Mouse (Mus musculus): ENCODE results near the gene Bpifa3. TPM values are rescaled to one million over a fixed set of nuclear protein-coding genes. Genes with fewer than 3 reads are reported as not detected.

Bpifa3 gene
- total and polyA plus RNA-seq, 3 experiments = not detected

GRCm38 (mm10) chr2:154117381-154117780, 12.8 kb upstream of the Bpifa3 start:
- in situ Hi-C loops (cut with MboI; ENCODE audit: low pct_ligation_motif_present, low pct_unique_long_range_greater_than_20kb, low sequenced_read_pairs) = no loop called here
- Histone ChIP-seq H3K36me3 (replicated peaks in 1 of 2; ENCODE audit: control insufficient read depth in 1 of 2, insufficient read depth in 1 of 2, low read length in 1 of 2) (no peaks in the 10 kb centered on the region), H3K9ac (ENCODE audit: insufficient read depth, low read depth) (no peak overlapping the region), H3K4me2 (ENCODE audit: insufficient read depth, low read depth, poor library complexity, severe bottlenecking) (no peak overlapping the region), H3K27me3 (replicated peaks) (peaks cover 71% of the 10 kb centered on the region), H3K79me2 (replicated peaks; ENCODE audit: control insufficient read depth, extremely low read depth, insufficient read depth, poor library complexity, severe bottlenecking) (no peaks in the 10 kb centered on the region), H3K4me3 (replicated peaks in 1 of 3; ENCODE audit: low read depth in 2 of 3, low read length in 2 of 3, poor library complexity in 1 of 3) (no peak overlapping the region), H3K27ac (ENCODE audit: insufficient read depth, low read depth) (no peak overlapping the region), H3K9me3 (replicated peaks; ENCODE audit: low read length) (no peaks in the 10 kb centered on the region), H3K4me1 (ENCODE audit: control insufficient read depth in 1 of 2, insufficient read depth in 2 of 2) (no peaks in the 10 kb centered on the region)
- TF ChIP-seq MAX (IDR thresholded peaks at IDR 0.05; ENCODE audit: low read length) (no peak), POLR2A (IDR thresholded peaks at IDR 0.05; ENCODE audit: low read depth, low read length) (no peak), MXI1 (IDR thresholded peaks at IDR 0.05; ENCODE audit: low read depth, low read length) (no peak), SIN3A (IDR thresholded peaks at IDR 0.05; ENCODE audit: low read length) (no peak), E2F4 (IDR thresholded peaks at IDR 0.05; ENCODE audit: insufficient replicate concordance, low read depth, low read length) (no peak)
- dilution Hi-C loops (cut with MboI; ENCODE audit: extremely low pct_ligation_motif_present, extremely low pct_unique_long_range_greater_than_20kb, low sequenced_read_pairs) = no loop called here
- DNase-seq (ENCODE audit: extremely low read depth) = no peak

- Histone ChIP-seq H3K79me2 (replicated peaks; ENCODE audit: control insufficient read depth, extremely low read depth, insufficient read depth, poor library complexity, severe bottlenecking) (no peaks in the 10 kb centered on the region), H3K4me1 (ENCODE audit: control insufficient read depth in 1 of 2, insufficient read depth in 2 of 2) (no peaks in the 10 kb centered on the region), H3K9me3 (replicated peaks; ENCODE audit: low read length) (no peaks in the 10 kb centered on the region), H3K27ac (ENCODE audit: insufficient read depth, low read depth) (no peak within 1 kb of the TSS), H3K36me3 (replicated peaks in 1 of 2; ENCODE audit: control insufficient read depth in 1 of 2, insufficient read depth in 1 of 2, low read length in 1 of 2) (no peaks in the 10 kb centered on the region), H3K4me2 (ENCODE audit: insufficient read depth, low read depth, poor library complexity, severe bottlenecking) (no peak within 1 kb of the TSS), H3K4me3 (replicated peaks in 1 of 3; ENCODE audit: low read depth in 2 of 3, low read length in 2 of 3, poor library complexity in 1 of 3) (no peak within 1 kb of the TSS), H3K9ac (ENCODE audit: insufficient read depth, low read depth) (no peak within 1 kb of the TSS), H3K27me3 (replicated peaks) (peaks cover 96% of the 10 kb centered on the region)
- dilution Hi-C loops (cut with MboI; ENCODE audit: extremely low pct_ligation_motif_present, extremely low pct_unique_long_range_greater_than_20kb, low sequenced_read_pairs) (no loop called here), in situ Hi-C loops (cut with MboI; ENCODE audit: low pct_ligation_motif_present, low pct_unique_long_range_greater_than_20kb, low sequenced_read_pairs) (no loop called here)
- TF ChIP-seq ZKSCAN1 (IDR thresholded peaks at IDR 0.05; ENCODE audit: borderline replicate concordance, low read depth, low read length) (no peak), MYC (IDR thresholded peaks at IDR 0.05; ENCODE audit: low read depth, low read length) (no peak), TCF12 (IDR thresholded peaks at IDR 0.05; ENCODE audit: low read depth, low read length) (no peak), ELF1 (IDR thresholded peaks at IDR 0.05; ENCODE audit: low read depth, low read length) (no peak)
- no peak for DNase-seq (ENCODE audit: extremely low read depth)
Measured at GRCm38 (mm10) chr2:154142580-154142979, 12.4 kb downstream of the Bpifa3 start, which contains the start of gene Bpifa1. Bpifa1 (plus strand) TSS chr2:154142880.

- dilution Hi-C loops (cut with MboI; ENCODE audit: extremely low pct_ligation_motif_present, extremely low pct_unique_long_range_greater_than_20kb, low sequenced_read_pairs) = no loop called here
Measured at GRCm38 (mm10) chr2:154143735-154144134, 13.6 kb downstream of the Bpifa3 start.

More at GRCm38 (mm10) chr2:154143735-154144134, 13.6 kb downstream of the Bpifa3 start:
- Histone ChIP-seq H3K36me3 (replicated peaks in 1 of 2; ENCODE audit: control insufficient read depth in 1 of 2, insufficient read depth in 1 of 2, low read length in 1 of 2) (no peaks in the 10 kb centered on the region), H3K4me2 (ENCODE audit: insufficient read depth, low read depth, poor library complexity, severe bottlenecking) (no peak overlapping the region), H3K4me3 (replicated peaks in 1 of 3; ENCODE audit: low read depth in 2 of 3, low read length in 2 of 3, poor library complexity in 1 of 3) (no peak overlapping the region), H3K9ac (ENCODE audit: insufficient read depth, low read depth) (no peak overlapping the region), H3K9me3 (replicated peaks; ENCODE audit: low read length) (no peaks in the 10 kb centered on the region), H3K4me1 (ENCODE audit: control insufficient read depth in 1 of 2, insufficient read depth in 2 of 2) (no peaks in the 10 kb centered on the region), H3K27me3 (replicated peaks) (peaks cover 96% of the 10 kb centered on the region), H3K27ac (ENCODE audit: insufficient read depth, low read depth) (no peak overlapping the region), H3K79me2 (replicated peaks; ENCODE audit: control insufficient read depth, extremely low read depth, insufficient read depth, poor library complexity, severe bottlenecking) (no peaks in the 10 kb centered on the region)
- TF ChIP-seq POLR2A (IDR thresholded peaks at IDR 0.05; ENCODE audit: low read depth, low read length) (no peak), ZKSCAN1 (IDR thresholded peaks at IDR 0.05; ENCODE audit: borderline replicate concordance, low read depth, low read length) (no peak), ELF1 (IDR thresholded peaks at IDR 0.05; ENCODE audit: low read depth, low read length) (no peak), MAFK (IDR thresholded peaks at IDR 0.05; ENCODE audit: insufficient replicate concordance, low read length) (no peak), CHD1 (IDR thresholded peaks at IDR 0.05; ENCODE audit: low read depth, low read length) (no peak), PAX5 (IDR thresholded peaks at IDR 0.05; ENCODE audit: low read length) (no peak), ZNF384 (IDR thresholded peaks at IDR 0.05; ENCODE audit: low read depth, low read length) (no peak), GABPA (IDR thresholded peaks at IDR 0.05; ENCODE audit: insufficient replicate concordance, low read depth, low read length) (no peak), ZC3H11A (IDR thresholded peaks at IDR 0.05; ENCODE audit: low read depth, low read length) (no peak)
- in situ Hi-C loops (cut with MboI; ENCODE audit: low pct_ligation_motif_present, low pct_unique_long_range_greater_than_20kb, low sequenced_read_pairs) = no loop called here
- no peak for DNase-seq (ENCODE audit: extremely low read depth)

Data from CH12.LX (cell line).